Mouse (Mus musculus) mouse embryonic stem cell (cell line): Measurements from ENCODE around the gene Usp45.

ENCODE experiments used
- in situ Hi-C, 2 experiments: fragments of 300-500 bp; cut with MboI; formaldehyde crosslinking; loops; 1 replicate in 1 of 2; 3 replicates in 1 of 2; pipeline ENCODE4 v1.14.3; 2019 to 2020; ENCODE audit warnings: low sequenced_read_pairs in 2 of 2, low pct_unique_long_range_greater_than_20kb in 1 of 2, mixed read lengths in 1 of 2; ENCODE audit not compliant: unreplicated experiment in 1 of 2

Usp45 gene

GRCm38 (mm10) chr4:21780816-21781726 lies 14.1 kb downstream of the Usp45 start:
- in situ Hi-C loops = no loop called here

- in situ Hi-C loops = no loop called here
Observed at GRCm38 (mm10) chr4:21786268-21786667, 19.3 kb downstream of the Usp45 start.

GRCm38 (mm10) chr4:21788903-21789302 lies 21.9 kb downstream of the Usp45 start:
- in situ Hi-C loops = no loop called here

DNA sequence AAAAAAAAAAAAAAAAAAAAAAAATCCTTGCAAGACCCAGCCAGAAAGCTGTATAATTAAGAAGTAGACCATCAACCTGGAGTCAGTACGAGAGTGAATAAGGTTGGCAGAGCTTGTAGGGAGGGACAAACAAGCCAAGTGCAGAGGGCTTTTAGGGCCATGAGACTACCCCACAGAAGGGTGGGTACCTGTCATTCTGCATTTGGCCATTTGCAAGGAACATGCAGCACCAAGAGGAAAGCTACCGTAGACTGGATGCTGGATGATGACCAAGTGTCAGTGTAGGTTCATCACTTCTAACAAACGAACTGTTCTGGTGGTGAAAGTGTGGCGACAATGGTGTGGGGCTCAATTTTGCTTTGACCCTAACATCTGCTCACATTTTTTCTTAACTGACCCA lies 22.9 kb downstream of the Usp45 start:
- in situ Hi-C loops = no loop called here

GRCm38 (mm10) chr4:21793631-21794030 lies 26.7 kb downstream of the Usp45 start:
- in situ Hi-C loops = no loop called here

GRCm38 (mm10) chr4:21801013-21801412 lies 34.1 kb downstream of the Usp45 start:
- in situ Hi-C loops = no loop called here

GRCm38 (mm10) chr4:21801620-21802019 lies 34.7 kb downstream of the Usp45 start:
- in situ Hi-C loops = no loop called here

GRCm38 (mm10) chr4:21807204-21807603 lies 40.2 kb downstream of the Usp45 start:
- in situ Hi-C loops = no loop called here

GRCm38 (mm10) chr4:21810608-21811007 lies 43.7 kb downstream of the Usp45 start:
- in situ Hi-C loops = no loop called here

DNA sequence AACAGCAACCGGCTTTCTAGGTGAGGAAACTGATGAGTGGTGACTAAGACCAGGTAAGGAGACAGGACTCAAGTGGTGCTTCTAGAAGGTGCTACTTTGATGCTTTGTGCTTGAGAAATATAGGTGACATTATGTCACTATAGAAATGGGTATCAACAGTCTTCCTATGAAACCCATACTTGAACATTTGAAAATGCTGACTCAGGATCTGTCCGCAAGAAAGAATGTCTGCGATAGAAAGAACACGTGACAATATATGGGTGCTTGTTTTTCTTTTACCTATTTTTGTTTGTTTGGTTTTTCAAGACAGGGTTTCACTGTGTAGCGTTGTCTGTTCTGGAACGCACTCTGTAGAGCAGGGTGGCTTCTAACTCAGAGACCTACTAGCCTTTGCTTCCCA lies 45.7 kb downstream of the Usp45 start:
- in situ Hi-C loops = no loop called here

DNA sequence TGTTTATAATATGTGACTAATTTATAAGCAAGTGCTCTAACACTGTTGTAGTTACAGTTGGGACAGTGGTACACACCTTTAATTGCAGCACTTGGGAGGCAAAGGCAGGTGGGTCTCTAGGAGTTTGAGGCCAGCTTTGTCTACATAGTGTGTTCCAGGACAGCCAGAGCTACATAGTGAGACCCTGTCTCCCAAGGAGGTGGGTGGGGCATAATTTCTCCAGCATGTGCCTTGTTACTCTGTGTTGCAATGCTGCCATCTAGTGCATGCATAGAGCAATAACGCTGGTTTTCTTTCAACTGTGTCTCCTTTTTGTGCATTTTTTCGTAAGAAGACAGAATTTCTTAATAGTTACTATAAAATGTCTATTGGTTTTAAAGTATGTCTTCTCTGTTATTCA lies 47.1 kb downstream of the Usp45 start:
- in situ Hi-C loops = no loop called here

DNA sequence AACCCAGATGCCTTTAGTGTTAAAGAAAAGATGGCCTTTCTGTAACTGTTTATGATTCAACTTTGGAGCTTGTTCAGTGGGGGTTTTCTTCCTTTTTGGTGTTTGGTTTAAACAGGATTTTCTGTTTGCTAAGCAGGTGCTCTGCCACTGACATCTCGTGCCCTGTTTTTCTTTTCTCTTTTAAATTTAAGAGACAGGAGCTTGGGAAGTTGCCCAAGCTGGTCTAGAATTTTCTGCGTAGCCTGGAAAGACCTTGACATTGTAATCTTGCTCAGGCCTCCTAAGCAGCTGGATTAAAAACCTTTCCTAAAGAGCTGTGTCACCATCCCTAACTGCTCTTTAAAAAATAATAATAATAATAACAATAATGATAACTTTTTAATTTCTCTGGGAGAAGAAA lies 59.7 kb downstream of the Usp45 start:
- in situ Hi-C loops = no loop called here

- in situ Hi-C loops = no loop called here
Observed at GRCm38 (mm10) chr4:21832844-21833243, 65.9 kb downstream of the Usp45 start.

DNA sequence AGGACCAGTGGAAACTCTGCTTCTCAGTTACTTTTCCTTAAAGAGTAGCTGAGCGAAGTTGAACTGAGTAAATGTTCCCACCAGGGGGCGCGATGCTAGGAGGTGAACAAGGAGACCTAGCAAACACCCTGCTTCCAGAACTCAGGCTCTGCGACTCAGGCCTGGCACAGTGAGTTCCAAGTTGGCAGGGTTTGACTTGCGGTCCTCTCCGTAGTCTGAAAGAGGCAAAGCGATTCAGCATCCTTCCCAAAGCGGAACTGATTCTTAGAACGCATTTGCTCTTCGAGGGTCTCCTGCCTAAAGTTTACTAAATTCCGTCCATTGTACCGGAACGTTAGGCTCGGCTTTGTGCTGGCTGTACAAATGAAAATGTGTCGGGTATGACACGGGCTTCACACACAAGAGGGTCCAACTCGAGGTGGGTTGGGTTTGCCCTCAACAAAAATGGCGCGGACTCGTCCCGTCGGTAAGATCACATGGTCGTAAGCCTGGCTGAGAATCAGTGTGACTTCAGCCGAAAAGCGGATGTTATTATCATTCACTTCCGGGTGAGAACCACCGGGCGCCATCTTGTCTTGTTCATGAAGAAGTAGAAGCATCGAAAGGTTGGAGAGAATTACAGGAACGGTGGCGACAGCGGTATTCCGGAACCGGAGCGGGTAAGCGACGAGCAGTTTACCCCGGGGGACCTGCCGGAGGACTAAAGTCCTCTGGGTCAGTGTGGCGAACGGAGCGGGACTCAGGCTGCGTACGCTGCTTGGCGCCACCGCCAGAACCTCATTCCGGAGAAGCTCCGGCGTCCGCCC lies 80.7 kb downstream of the Usp45 start, which contains the start of gene Pnisr:
Gene Pnisr, plus strand, starts transcription at position 103 of the 806 bp plus-strand sequence.
- in situ Hi-C loops = no loop called here

DNA sequence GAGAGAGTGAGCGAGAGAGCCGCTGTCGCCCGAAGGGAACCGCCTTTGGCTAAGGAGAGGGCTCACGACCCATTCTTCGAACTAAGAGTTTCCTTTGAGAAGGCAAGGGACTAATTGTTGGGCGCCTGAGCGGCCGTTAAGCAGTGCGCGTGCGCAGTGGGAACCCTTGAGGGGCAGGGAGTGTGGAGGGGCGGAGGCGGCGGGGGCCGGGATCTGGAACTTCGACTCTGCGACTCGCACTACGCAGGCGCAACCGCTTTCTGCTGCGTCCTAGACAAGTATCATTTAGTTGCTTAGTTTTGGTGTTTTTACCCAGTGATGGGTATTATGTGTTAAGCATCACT lies 81.3 kb downstream of the Usp45 start:
- in situ Hi-C loops = no loop called here

GRCm38 (mm10) chr4:21857481-21857880 lies 90.5 kb downstream of the Usp45 start:
- in situ Hi-C loops = no loop called here

GRCm38 (mm10) chr4:21865226-21865625 lies 98.3 kb downstream of the Usp45 start:
- in situ Hi-C loops = no loop called here

DNA sequence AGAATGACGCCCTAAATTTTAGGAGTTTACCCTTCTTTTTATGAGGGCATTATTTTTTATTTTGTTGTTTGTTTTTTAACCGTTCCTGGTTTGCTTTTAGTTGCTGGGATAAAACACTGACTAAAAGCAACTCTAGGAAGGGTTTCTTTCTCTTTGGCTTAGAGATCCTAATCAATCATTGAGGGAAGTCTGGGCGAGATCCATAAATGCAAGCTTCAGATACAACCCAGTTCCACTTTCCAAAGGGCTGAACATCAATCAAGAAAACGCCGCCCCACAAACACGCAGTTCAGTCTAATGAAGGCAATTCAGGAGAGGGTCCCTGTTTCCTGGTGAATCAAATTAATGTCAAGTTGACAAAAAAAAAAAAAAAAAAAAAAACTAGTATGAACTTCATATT lies 111.8 kb downstream of the Usp45 start:
- in situ Hi-C loops = no loop called here

GRCm38 (mm10) chr4:21879565-21880220 lies 112.7 kb downstream of the Usp45 start, which contains the start of gene Coq3:
Gene Coq3, plus strand, starts transcription at chr4:21879673.
- in situ Hi-C loops = no loop called here
